Mouse (Mus musculus) left cerebral cortex, postnatal 10 days (tissue): ENCODE results near the gene Atmin. TPM values are rescaled to one million over a fixed set of nuclear protein-coding genes. Genes with fewer than 3 reads are reported as not detected.

ENCODE experiments used
- DNase-seq, 2 experiments: peaks; one replicate each; pipeline ENCODE4 v3.0.0; 2021 to 2022; ENCODE audit warnings: low spot score in 2 of 2, mixed read lengths in 1 of 2; ENCODE audit errors: extremely low spot score in 1 of 2
- intact Hi-C: fragments of 180-260 bp; cut with DNase I; formaldehyde crosslinking; loops from one replicate; pipeline ENCODE4 v1.15.1; 2025
- total RNA-seq, 2 experiments: library from RNA; stranded (reverse); gene quantifications; 2 replicates each; pipeline ENCODE4 v1.2.3; 2021

The Atmin gene
- total RNA-seq: 10 to 100 TPM; 32.4 to 34.1 TPM

DNA sequence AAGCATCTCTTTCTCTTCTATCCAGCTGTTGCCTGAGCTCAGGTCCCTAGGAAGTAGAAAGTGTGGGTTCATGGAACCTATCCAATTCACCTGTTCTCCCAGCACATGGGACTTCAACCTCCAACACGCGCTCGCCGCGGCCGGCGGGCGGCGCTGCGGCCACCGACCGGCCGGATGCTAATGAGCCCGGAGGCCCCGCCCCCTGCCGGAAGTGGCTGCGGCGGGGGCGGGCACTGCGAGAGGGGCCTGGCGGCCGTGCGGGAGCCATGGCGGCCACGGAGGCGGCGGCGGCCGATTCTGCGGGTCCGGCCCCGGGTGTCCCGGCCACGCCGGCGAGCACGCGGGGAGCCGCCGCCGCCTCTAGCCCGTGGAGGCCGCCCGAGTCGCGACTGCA lies at the start of gene Atmin:
TSS of gene Atmin (plus strand) at position 233 of the 394 bp plus-strand sequence.
- intact Hi-C loops: loop anchor here (5.0 kb wide), 1 partner anchor 34 kb away; the partner anchor contains the start of gene 1700030J22Rik
- DNase-seq: peak; percentile 72 to 93

DNA sequence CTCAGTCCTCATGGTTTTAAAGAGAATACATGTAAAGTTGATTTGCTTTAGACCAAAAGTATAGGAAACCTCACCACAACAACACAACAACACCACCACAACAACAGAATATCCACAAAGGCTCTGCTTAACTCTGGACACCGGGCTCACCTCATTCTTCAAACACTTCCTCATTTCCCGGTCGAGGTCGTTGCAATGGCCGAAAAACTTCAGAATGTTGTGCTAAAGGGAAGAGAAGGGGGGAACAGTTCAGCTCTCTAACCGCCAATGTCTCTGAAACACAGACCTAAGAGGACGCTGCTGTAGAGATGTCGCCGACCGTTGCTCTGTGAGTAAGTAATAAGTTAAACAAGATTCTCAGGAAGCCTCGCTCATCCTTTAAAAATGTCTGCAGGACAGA lies 49.3 kb upstream of the Atmin start:
- DNase-seq: no peak
- intact Hi-C loops: no loop called here

DNA sequence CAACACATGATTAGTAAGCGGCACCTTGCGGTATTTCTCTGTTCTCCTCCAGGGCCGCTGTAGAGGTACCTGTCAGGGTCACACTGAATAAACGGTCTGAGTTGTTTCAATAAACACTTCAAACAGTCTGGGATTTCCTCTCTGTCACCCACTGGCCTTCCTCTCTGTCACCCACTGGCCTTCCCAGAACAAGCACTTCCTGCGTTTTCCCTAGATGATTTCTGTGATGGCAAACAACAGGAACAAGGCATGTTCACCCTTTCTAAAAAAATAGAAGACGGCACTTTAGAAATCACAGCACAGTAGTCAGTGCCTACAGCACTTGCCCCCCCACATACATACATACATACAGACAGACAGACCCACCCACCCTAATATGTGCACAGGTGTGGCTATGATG lies 47.7 kb upstream of the Atmin start:
- intact Hi-C loops: no loop called here
- no peak for DNase-seq

DNA sequence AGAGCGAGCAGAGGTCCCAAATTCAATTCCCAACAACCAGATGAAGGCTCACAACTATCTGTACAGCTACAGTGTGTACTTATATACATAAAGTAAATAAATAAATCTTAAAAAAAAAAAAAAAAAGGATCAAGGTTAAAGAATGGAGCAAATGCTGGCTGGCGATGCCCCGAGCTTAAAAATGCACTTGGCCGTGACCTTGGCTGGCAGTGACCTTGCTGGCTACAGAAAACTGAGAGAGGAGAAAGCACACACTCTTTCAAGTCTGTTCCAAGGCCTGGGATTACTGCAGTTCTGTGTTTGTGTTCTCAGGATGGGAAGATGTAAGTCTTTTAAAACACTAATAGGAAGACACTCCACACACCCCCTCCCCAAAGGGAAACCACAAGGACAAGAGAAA lies 38.5 kb upstream of the Atmin start:
- no peak for DNase-seq

DNA sequence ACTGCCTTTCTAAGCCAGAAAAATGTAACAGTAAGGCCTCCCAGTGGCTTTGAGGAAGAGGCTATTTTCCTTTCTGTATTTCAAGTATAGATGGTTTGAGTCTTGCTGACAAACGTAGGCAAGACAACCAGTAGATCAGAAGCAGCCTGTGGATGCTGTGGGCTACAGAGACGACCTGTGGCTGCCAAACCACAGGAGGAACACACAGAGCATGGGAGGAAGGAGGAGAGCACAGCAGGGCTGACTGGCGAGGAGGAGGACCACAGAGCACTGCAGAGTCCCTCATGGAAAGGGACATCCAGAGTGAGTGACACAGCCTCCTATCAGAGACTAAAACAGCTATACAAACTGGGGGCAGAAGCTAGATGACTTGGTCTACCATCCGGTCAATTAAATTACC lies 37.9 kb upstream of the Atmin start:
- intact Hi-C loops: no loop called here
- no peak for DNase-seq

More for the DNA sequence above, 38.5 kb upstream of the Atmin start:
- intact Hi-C loops: no loop called here

DNA sequence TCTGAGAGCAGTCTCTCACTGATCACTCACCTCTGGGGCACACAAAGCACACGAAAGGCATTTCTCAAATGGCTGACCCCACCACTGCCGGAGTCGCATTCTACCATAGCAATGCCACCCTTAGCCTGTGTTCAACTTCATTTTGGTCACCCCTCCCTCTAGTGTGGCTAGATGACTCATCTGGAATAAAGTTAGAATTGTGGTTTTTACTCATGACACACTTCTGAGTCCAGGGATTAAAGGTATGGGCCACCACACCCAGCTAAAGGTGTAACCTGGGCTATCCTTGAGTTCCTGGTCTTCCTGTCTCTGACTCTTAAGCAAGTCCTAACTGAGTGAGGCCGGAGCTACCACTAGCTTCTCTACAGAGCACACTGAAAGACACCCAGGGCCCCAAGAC lies 37.4 kb upstream of the Atmin start:
- intact Hi-C loops: no loop called here
- DNase-seq: no peak

DNA sequence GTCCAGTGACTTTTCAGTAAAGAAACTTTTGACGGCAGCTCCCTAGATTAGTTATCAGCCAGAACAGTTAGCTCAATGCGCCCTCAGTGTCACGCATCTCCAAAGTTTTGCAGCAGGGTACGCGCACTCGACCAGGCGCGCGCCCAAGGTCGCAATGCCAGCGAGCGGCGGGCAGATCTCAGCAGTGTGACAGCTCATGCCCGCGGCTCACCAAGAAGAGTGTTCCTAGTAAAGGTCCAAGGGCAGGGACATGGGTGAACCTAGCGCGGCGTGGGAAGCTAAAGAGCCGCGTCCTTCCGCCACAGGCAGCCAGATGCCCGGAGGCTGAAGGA lies 22.2 kb upstream of the Atmin start:
- DNase-seq: no peak
- intact Hi-C loops: no loop called here

DNA sequence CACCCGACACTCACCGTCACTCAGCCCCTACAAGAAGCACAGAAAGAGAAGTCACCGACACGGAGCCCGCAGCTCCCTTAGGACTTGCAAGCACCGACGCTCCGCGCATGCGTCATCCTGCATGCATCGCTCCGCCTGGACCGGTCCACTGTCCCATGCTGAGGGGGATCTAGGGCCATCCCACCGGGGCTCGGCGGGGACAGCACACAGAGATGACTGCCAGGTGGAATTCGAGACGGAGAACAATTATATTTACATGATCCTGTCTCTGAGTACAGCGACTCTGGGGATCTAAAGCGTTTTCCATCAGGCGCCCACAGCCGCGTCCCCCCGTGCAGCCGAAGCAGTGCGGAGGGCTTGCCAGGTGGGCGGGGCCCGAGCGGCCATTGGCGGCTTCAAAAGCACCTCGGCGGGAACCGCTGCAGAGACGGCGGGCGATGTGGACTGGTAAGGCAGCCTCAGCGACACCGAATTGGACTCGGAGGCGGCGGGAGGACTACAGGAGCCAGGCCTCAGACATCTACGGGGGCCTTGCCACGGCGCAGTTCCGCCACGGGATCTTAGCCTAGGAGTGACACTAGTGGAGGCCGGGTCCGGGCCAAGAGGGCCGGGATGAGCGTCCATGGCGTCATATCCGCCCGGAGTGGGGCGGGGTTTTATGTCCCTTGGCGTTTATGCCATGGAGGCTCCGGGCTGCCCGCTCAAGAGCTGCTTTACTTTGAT lies 21.7 kb upstream of the Atmin start, which contains the start of the genes Cmc2 and Cenpn:
TSS of gene Cmc2 (minus strand) at position 119 of the 723 bp plus-strand sequence.
TSS of gene Cenpn (plus strand) at position 394 of the 723 bp plus-strand sequence.
- DNase-seq: peak; percentile 85 to 96
- intact Hi-C loops: no loop called here

DNA sequence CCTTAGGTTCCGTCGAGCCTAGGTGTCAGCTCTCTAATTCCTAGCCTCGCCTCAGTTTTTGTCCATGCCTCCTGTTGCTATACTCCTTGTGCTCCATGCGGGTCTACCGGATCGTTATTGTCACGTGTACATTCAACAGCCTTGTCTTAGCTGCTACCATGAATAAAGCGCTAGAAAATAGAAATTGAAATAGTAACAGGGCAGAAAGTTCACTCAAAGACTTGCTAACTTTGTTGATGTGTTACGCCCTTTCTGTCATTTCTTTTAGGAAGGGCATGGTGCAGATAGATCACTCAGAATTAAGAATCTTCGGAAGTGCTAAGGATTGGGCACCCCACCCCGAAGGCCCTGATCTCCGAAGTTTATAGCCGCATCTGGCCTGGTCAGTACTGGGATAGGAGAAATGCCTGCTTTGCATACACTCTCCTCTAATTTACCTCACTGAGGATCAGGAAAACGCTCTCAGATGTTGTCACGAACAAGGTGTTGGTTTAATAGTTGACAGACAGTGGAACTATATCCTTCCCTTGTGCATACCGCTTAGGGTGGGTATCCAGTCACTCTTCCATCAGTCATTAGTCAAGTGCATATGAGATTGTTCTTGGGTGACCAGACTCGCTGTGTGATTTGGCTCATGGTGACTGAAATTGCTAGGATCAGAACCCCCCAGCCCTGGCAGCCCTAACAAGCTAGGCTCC lies 21.0 kb upstream of the Atmin start:
- DNase-seq: no peak
- intact Hi-C loops: no loop called here

DNA sequence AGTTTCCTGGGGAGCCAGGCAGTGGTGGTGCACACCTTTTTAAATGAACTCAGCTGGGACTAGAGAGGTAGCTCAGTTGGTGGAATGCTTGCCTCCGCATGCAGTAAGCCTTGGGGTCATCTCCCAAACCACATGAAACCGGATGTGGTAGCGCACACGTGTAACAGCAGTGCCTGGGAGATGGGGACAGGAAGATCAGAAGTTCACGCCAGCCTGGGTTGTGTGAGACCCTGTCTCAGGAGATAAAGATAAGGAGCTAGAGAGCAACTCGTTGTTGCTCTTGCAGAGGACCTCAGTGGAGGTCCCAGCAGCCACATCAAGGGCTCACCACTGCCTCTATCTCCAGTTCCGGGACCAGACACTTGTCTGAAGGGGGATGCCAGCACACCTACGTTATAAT lies 19.7 kb upstream of the Atmin start:
- intact Hi-C loops: no loop called here
- no peak for DNase-seq

DNA sequence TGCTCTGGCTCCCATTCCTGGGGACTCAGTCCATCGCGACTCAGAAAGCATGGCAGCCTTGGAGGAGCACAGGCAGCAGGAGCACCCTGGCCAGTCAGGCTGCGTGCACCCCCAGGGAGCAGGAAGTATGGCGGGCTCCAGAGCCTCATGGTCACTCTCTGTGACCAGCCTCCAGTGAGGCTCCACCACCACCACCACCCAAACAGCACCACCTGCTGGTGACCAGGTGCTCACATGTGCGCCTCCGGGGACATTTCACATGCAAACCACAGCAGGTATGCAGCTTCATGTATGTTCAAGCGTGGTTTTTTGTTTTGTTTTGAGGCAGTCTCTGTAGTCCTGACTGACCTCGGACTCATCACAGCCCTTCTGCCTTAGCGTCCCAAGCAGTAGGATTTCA lies 15.3 kb upstream of the Atmin start:
- intact Hi-C loops: no loop called here

DNA sequence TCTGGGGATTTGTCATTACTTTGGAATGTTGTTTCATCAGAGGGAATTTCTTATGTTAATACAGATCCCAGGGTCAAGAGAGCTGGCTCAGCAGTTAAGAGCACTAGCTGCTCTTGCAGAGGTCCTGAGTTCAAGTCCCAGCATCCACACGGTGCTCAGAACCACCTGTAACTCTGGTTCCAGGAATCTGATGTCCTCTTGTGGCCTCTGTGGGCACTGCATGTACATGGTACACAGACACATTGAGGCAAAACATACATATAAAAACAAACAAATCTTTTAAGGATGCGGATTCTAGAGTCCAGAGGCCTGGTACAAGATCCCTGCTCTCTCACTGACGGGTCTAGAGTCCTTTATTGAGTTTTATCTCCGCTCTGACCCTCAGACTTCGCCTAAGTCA lies 14.6 kb upstream of the Atmin start:
- intact Hi-C loops: no loop called here
- no peak for DNase-seq

More for the DNA sequence above, 15.3 kb upstream of the Atmin start:
- peak in 1 of 2 experiments; percentile 45 for DNase-seq

DNA sequence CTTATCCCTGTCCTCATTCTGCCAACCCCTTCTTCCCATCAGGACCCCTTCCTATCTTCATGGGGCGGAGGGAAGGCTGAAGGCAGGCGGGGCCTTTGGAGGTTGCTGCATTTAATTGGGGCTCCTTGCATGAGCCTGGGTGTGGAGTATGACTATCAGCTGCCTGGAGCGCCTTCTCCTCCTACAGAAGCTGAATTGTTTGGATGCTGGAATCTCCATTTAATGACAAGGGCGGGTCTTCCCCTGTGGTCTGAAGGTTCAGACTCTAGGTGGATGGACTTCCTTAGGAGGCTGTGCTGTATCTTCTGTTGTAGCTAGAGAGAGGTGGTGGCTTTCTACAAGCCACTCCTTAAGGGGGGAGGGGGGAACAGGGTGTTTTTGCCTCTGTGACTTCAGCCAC lies 8.2 kb upstream of the Atmin start:
- intact Hi-C loops: no loop called here
- no peak for DNase-seq

DNA sequence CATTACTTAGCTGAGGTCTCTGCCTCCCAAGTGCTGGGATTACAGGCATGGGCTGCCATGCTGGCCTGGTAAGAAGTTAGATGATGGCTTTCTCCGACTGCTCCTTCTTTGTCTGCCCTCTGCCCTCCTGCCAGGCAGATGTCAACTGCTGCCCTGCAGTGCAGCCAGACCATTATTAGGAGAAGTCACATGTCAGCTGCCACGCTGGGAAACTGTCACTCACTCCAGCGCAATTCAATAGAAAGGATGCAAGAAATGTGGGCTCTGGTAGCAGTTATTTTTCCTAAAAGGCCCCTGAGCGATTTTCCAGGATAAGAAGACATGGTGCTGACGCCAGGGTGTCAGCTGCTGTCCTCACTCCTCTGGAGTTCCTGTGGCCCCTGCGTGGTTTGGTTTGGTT lies 7.7 kb upstream of the Atmin start:
- intact Hi-C loops: no loop called here
- no peak for DNase-seq

DNA sequence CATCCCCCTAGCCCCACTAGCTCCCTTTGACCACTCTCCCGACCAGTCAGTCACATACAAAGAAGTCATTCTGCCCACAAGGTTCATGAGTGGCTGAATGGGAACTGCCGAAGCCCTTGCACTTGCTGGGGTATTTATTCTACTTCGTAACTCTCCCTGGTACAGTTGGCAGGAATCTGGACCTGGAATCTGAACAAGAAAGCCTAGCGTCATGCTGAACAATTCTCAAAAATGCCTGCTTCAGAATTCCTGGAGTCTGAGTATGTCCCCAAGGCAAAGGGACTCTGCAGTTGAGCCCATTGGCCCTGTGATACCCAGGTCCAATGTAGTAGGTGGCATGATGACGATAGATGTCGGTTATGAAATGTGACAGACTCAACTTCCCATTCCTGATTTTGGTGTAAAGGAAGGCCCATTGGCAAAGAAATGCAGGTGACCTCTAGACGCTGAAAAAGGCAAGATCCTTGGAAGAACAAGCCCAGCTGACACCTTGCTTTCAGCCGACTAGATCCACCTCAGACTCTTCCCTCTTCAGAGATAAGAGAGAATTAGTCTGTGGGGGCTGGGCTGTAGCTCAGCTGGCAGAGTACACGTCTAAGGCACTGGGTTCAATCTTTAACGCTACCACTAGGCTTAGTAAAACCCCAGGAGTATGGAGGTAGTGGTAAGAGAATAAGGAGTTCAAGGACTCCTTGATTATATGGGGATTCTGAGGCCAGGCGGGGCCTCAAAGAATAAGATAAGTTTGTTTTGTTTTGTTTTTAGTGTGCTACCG lies 722 bp upstream of the Atmin start:
- no peak for DNase-seq
- intact Hi-C loops: loop anchor here (5.0 kb wide), 1 partner anchor 35 kb away; the partner anchor contains the start of gene 1700030J22Rik

DNA sequence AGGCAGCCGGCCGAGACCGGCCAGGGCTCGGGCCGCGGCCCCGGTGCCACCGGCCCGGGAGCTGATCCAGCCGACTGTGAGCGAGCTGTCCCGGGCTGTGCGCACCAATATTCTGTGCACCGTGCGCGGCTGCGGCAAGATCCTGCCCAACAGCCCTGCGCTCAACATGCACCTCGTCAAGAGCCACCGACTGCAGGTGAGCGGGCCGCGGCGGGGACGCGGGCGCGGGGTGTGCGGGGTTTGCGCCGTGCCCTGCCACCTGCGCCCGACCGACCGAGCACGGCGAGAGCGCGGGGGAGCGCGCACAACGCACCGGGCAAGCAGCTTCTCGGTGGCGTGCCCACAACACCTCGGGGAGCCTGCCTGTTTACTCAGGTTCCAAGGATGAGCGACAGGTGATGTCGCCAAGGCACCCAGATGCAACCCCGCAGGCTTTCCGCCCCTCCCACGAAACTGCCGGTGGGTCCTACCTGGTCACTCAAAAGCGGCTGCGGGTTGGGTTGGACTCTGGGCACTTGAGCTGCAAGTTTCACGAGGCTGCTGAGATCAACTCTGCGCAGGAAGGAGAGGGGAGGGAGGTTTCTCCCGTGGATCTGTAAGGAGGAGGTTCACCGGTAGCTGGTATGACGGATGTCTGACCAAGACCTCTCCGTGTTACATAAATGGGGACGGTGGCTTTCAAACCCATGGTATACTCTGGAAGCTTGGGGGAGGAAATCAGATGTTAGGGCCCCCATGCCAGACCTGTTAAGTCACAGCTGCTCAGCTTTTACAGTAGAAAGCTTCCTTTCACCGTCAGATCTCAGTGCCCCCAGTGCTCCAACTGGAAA lies 577 bp downstream of the Atmin start:
- peak; percentile 12 to 47 for DNase-seq
- intact Hi-C loops: loop anchor here (5.0 kb wide), 1 partner anchor 34 kb away; the partner anchor contains the start of gene 1700030J22Rik

DNA sequence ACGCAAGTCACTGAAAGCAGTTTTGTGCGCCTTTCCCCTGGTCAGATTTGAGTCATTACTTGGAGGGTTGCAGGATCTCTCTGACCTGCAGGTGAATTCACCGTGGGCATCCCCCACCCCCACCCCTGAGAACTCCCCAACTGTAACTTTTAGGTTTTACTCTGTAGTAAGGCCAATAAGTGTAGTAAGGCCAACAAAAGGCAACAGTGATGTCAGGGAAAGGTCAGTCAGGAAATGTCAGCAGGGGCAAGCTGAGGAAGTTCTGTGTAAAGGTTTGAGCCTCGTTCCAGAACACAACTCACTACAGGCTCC lies 1.1 kb downstream of the Atmin start:
- DNase-seq: no peak
- intact Hi-C loops: loop anchor here (5.0 kb wide), 1 partner anchor 33 kb away; the partner anchor contains the start of gene 1700030J22Rik

DNA sequence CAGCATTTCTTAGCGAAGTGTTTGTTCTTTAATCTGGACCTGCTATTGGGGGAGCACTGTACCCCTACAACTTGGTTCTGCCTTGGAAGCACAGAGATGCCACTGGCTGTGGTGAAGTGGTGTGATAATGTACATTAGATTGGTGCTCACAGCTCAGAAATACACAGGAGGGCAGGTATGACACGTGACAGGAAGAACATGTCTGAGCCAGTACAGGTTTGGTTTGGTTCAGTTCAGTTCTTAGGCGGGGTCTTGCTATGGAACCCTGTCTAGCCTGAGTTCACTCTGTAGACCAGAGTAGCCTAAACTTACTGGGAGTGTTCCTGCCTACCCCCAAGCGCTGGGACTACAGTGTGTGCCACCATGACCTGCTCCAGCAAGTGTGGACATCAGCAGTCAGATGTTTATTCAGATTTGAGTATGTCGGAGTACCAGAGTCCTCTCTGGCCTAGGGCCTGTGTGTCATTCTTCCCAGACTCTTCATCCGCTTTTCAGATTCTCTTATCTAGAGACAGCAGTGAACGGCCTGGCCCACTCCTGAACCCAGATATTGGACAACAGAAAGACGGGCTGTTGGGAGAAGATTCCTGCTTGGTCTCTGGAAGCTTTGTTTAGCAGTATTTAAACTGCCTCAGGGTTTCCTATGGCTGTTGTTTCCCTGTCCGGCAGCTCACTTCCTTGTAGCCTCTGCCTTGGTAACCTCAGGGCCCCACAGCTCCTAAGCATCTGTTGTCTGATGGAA lies 2.1 kb downstream of the Atmin start:
- intact Hi-C loops: no loop called here
- no peak for DNase-seq
